22 mouse cellular contexts compared by ENCODE assay signal in genomic region chr17:49971057-49971456, GRCm38 (mm10).
A peak's percentile ranks its signal among the peaks of the same experiment; 100 is the strongest.
DNase-seq lines count a peak whose midpoint lies in the region; ATAC-seq and TF ChIP-seq lines count a peak whose summit lies in the region.
"Had no signal": no experiment of that assay in that cellular context is flagged by ENCODE, and none has a peak within 500 bp of the region (broad histone marks: within the 10 kb centered on the region; RNA-seq: fewer than 3 reads in every experiment).

No protein-coding gene starts in this region.

- DNase-seq in midbrain, embryonic 11.5 days (ENCODE audit: low spot score, missing footprints), result peak; percentile 35
- DNase-seq in A20 (ENCODE audit: low read depth, low spot score) (peak; percentile 34), MEL (ENCODE audit: low read depth, low spot score) (peak; percentile 50)
- no peak for DNase-seq in frontal cortex, postnatal 10 days (ENCODE audit: low spot score in 2 of 2)
- DNase-seq: adrenal gland, adult 8-10 months; adrenal gland, postnatal 25 days; B cell, adult 2 months; cerebellum, adult 11-12 months; cerebellum, adult 9-10 months; cerebellum, postnatal 14 days; forebrain, postnatal 0 days; gastrocnemius, postnatal 25 days had no signal

- no peak overlapping the region for H3K4me3 ChIP-seq in midbrain, embryonic 11.5 days (ENCODE audit: low read depth, low read length)
- H3K4me3 ChIP-seq in midbrain, embryonic 15.5 days, result no peak overlapping the region
- no peak overlapping the region for H3K4me3 ChIP-seq in MEL (ENCODE audit: control insufficient read depth in 1 of 2, insufficient read depth in 1 of 2, low read depth in 2 of 2, low read length in 2 of 2)
- H3K4me3 ChIP-seq: forebrain, embryonic 10.5 days; forebrain, embryonic 13.5 days; hindbrain, embryonic 12.5 days; hindbrain, embryonic 15.5 days had no signal

- ATAC-seq in midbrain, embryonic 11.5 days (ENCODE audit: low FRiP score), result no peak
- no peak for ATAC-seq in midbrain, embryonic 15.5 days (replicated peaks)
- ATAC-seq in monocyte, adult 5-6 weeks (replicated peaks; ENCODE audit: insufficient number of reproducible peaks, low FRiP score, low TSS enrichment, poor library complexity, severe bottlenecking), result no peak
- ATAC-seq: activated CD4-positive, CD25-positive, alpha-beta regulatory T cell, adult 4 months; CD4-positive, CD25-positive, alpha-beta regulatory T cell, adult 4 months; forebrain, embryonic 13.5 days; forebrain, postnatal 0 days; intestine, embryonic 16.5 days had no signal

- H3K9me3 ChIP-seq in midbrain, embryonic 11.5 days (ENCODE audit: control insufficient read depth, low read length), result no peaks in the 10 kb centered on the region; the same call in 1 of the 2 replicates
- H3K9me3 ChIP-seq in midbrain, embryonic 15.5 days, result 0 out of 2 replicates have a peak, but pooled peaks cover 4% of the 10 kb centered on the region
- no peaks in the 10 kb centered on the region for H3K9me3 ChIP-seq in MEL (replicated peaks; ENCODE audit: insufficient read depth, low read length)
- H3K9me3 ChIP-seq: forebrain, embryonic 10.5 days had no signal

- no peak for TF ChIP-seq RAD21 in MEL (IDR thresholded peaks at IDR 0.05; ENCODE audit: low read depth, low read length)

- no peaks in the 10 kb centered on the region for H3K36me3 ChIP-seq in midbrain, embryonic 11.5 days (ENCODE audit: control insufficient read depth, insufficient read depth, low read length)
- H3K36me3 ChIP-seq in midbrain, embryonic 15.5 days (replicated peaks), result no peaks in the 10 kb centered on the region
- peaks cover 0 to 17% of the 10 kb centered on the region in 2 experiments; a peak in 2 of 4 replicates for H3K36me3 ChIP-seq in MEL (ENCODE audit: control insufficient read depth in 1 of 2, insufficient read depth in 2 of 2, low read length in 2 of 2)
- H3K36me3 ChIP-seq: forebrain, embryonic 10.5 days; hindbrain, embryonic 12.5 days; hindbrain, embryonic 15.5 days had no signal

- no peaks in the 10 kb centered on the region for H3K4me1 ChIP-seq in midbrain, embryonic 11.5 days (ENCODE audit: control insufficient read depth, insufficient read depth, low read length)
- H3K4me1 ChIP-seq in midbrain, embryonic 15.5 days, result no peaks in the 10 kb centered on the region
- peaks cover 4 to 16% of the 10 kb centered on the region in 2 experiments; a peak in 3 of 4 replicates for H3K4me1 ChIP-seq in MEL (ENCODE audit: control insufficient read depth in 1 of 2, insufficient read depth in 2 of 2, low read length in 2 of 2)
- H3K4me1 ChIP-seq: forebrain, embryonic 10.5 days; hindbrain, embryonic 12.5 days had no signal

- no peak for TF ChIP-seq CTCF in MEL (IDR thresholded peaks at IDR 0.05 in 2 of 3, conservative IDR thresholded peaks at IDR 0.05 in 1 of 3; ENCODE audit: control insufficient read depth in 1 of 3, insufficient read depth in 1 of 3, low read depth in 2 of 3, low read length in 3 of 3, poor library complexity in 1 of 3, severe bottlenecking in 1 of 3)

- no peak overlapping the region for H3K9ac ChIP-seq in midbrain, embryonic 11.5 days (ENCODE audit: low read length)
- no peak overlapping the region for H3K9ac ChIP-seq in midbrain, embryonic 15.5 days
- H3K9ac ChIP-seq in MEL (ENCODE audit: control insufficient read depth, low read depth, low read length, poor library complexity, severe bottlenecking), result no peak overlapping the region
- H3K9ac ChIP-seq: forebrain, embryonic 13.5 days; forebrain, postnatal 0 days; hindbrain, embryonic 12.5 days; hindbrain, embryonic 15.5 days had no signal

- no peaks in the 10 kb centered on the region for H3K79me2 ChIP-seq in MEL (ENCODE audit: control insufficient read depth, insufficient read depth, low read length, poor library complexity)

- peak; percentile 33 to 40; a peak in 1 of 4 replicates for TF ChIP-seq EP300 in MEL (IDR thresholded peaks at IDR 0.05; ENCODE audit: low read depth in 1 of 2, low read length in 2 of 2)

- H3K27me3 ChIP-seq in midbrain, embryonic 11.5 days (ENCODE audit: control insufficient read depth, insufficient read depth, low read length), result no peaks in the 10 kb centered on the region
- H3K27me3 ChIP-seq in midbrain, embryonic 15.5 days (replicated peaks), result no peaks in the 10 kb centered on the region
- H3K27me3 ChIP-seq in MEL (ENCODE audit: control insufficient read depth in 1 of 2, insufficient read depth in 2 of 2, low read length in 2 of 2), result no peaks in the 10 kb centered on the region
- H3K27me3 ChIP-seq: hindbrain, embryonic 12.5 days; hindbrain, embryonic 15.5 days had no signal

- H3K4me2 ChIP-seq in midbrain, embryonic 11.5 days, result no peak overlapping the region
- no peak overlapping the region for H3K4me2 ChIP-seq in midbrain, embryonic 15.5 days
- H3K4me2 ChIP-seq: forebrain, embryonic 13.5 days; heart, embryonic 11.5 days; hindbrain, embryonic 12.5 days; hindbrain, embryonic 15.5 days had no signal

- no peak overlapping the region for H3K27ac ChIP-seq in midbrain, embryonic 11.5 days (ENCODE audit: low read depth, low read length)
- no peak overlapping the region for H3K27ac ChIP-seq in midbrain, embryonic 15.5 days
- H3K27ac ChIP-seq in MEL (ENCODE audit: control insufficient read depth, low read depth, low read length), result no peak overlapping the region
- H3K27ac ChIP-seq: forebrain, embryonic 10.5 days; forebrain, embryonic 13.5 days; hindbrain, embryonic 12.5 days; hindbrain, embryonic 15.5 days had no signal

- no peak for TF ChIP-seq POLR2A in MEL (IDR thresholded peaks at IDR 0.05; ENCODE audit: control insufficient read depth in 1 of 2, insufficient read depth in 1 of 2, low read depth in 1 of 2, low read length in 2 of 2, poor library complexity in 1 of 2)

TF ChIP-seq in MEL, 35 proteins besides CTCF, POLR2A, EP300 and RAD21:
- TF ChIP-seq ELF1 (IDR thresholded peaks at IDR 0.05; ENCODE audit: low read depth, low read length) (0 out of 2 replicates have a peak, but pooled peaks have one; percentile 31), CHD2 (IDR thresholded peaks at IDR 0.05; ENCODE audit: low read length) (no peak), USF2 (IDR thresholded peaks at IDR 0.05; ENCODE audit: borderline replicate concordance in 1 of 2, insufficient read depth in 1 of 2, low read depth in 1 of 2, low read length in 2 of 2) (no peak), TAL1 (IDR thresholded peaks at IDR 0.05; ENCODE audit: low read length) (no peak), GABPA (IDR thresholded peaks at IDR 0.05; ENCODE audit: low read depth, low read length) (no peak), ETS1 (IDR thresholded peaks at IDR 0.05; ENCODE audit: low read depth, low read length) (peak; percentile 70), ZC3H11A (IDR thresholded peaks at IDR 0.05; ENCODE audit: low read depth, low read length) (no peak), GATA1 (IDR thresholded peaks at IDR 0.05; ENCODE audit: low read depth, low read length) (peak; percentile 76; the same call in 1 of the 2 replicates), ZNF384 (IDR thresholded peaks at IDR 0.05; ENCODE audit: low read depth, low read length) (peak; percentile 41; the same call in 1 of the 2 replicates), TBP (IDR thresholded peaks at IDR 0.05; ENCODE audit: low read depth, low read length) (no peak), MAX (IDR thresholded peaks at IDR 0.05; ENCODE audit: low read length) (no peak), E2F4 (IDR thresholded peaks at IDR 0.05; ENCODE audit: borderline replicate concordance, low read depth, low read length) (no peak)

Comparison
In these comparisons a context has a peak if more than half of its experiments do, and no peak if none do; other contexts are left out.
1. DNase-seq: peak in midbrain, embryonic 11.5 days (single experiment), A20 (single experiment) and MEL (single experiment); none in frontal cortex, postnatal 10 days (0 of 2).